Mouse (Mus musculus) left cerebral cortex, adult 8-10 months (tissue): ENCODE data around the gene Sun1. TPM values are rescaled to one million over a fixed set of nuclear protein-coding genes. Genes with fewer than 3 reads are reported as not detected.
A peak's percentile ranks its signal among the peaks of the same experiment; 100 is the strongest.

Experiments used
- DNase-seq, 2 experiments: peaks; one replicate each; pipeline ENCODE4 v3.0.0; 2022; ENCODE audit warnings: low spot score in 2 of 2
- total RNA-seq, 4 experiments: library from RNA; stranded (reverse); gene quantifications; 2 replicates each; pipeline ENCODE4 v1.2.4; 2022

Gene Sun1
- total RNA-seq, 4 experiments from 2014 or later, result 127 to 146 (median 132) TPM

GRCm38 (mm10) chr5:139251736-139252080 is 51.3 kb downstream of the Sun1 start:
- no peak for DNase-seq

GRCm38 (mm10) chr5:139252081-139252909 is 51.9 kb downstream of the Sun1 start, which contains the start of gene Get4:
Gene Get4 (plus strand): TSS chr5:139252324.
- peak; percentile 94 to 99 for DNase-seq

DNA sequence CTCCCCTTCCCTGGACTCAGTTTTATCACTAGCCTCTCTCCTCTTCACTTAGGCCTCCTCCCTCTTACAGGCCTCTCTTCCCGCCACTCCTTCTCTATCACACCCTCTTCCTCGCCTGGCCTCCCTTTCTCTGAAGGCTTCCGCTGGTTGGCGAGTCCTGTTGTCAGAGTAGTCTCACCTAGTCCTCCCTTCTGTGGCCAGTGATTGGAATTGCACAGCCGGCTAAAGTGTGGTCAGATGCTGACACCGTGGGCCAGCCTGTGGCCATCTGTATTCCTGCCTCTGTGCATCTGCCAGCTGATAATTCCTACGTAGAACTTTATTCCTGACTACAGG is 52.4 kb downstream of the Sun1 start:
- DNase-seq, result no peak

DNA sequence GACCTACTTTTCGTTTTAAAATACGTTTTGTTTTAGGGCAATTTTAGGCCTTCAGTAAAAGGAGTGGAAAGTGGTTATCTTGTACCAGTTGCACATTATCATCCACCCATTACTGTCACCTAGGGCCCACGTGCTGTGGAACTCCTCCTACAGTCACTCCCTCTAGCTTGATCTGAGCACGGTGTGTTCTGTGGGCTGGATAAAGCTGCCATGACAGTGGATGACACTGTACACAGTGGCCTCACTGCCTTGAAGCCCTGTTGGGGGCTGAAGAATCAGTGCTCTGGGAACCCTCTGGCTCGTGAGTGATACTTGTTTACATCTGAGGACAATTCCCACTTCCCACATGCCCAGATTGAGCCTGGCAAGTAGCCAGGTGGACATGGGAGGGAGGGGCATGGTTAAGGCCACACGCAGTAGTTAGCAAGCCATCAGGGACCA is 52.9 kb downstream of the Sun1 start:
- no peak for DNase-seq

DNA sequence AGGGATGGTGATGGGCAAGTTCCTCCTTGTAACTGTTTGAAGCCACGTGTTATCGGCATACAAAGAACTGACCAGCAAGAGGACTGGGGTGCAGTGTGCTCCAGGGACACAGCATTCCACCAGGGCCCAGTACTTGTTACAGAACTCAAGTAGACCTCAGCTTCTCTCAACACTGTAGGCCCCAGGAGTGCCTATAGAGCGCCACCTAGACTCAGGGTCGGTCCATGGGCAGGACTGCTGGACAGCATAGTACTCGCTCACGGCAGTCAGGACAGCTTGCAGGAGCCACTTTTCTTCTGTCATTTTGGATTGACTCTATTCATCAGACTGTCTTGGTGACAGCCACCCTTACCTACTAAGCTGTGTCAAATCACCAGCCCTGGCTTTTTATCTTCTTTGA is 54.5 kb downstream of the Sun1 start:
- DNase-seq, result no peak

DNA sequence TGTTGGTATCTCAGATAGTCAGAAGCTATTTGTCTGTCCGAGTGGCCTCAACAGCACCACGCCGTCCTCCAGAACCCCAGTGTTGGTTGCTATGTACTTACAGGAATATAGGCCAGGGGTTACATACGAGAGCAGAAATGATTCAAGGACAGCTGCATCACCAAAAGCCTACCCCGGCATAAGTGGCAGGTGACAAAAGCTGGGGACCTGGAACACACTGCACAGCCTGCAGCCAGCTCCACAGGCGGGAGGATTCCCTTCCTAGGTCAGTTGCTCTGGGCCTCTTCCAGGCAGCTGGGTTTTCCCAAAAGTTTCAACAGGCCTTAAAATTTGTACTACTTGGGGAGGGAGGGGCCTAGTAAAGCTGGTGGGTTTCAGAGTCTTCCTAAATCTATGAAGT is 55.3 kb downstream of the Sun1 start:
- DNase-seq, result no peak

DNA sequence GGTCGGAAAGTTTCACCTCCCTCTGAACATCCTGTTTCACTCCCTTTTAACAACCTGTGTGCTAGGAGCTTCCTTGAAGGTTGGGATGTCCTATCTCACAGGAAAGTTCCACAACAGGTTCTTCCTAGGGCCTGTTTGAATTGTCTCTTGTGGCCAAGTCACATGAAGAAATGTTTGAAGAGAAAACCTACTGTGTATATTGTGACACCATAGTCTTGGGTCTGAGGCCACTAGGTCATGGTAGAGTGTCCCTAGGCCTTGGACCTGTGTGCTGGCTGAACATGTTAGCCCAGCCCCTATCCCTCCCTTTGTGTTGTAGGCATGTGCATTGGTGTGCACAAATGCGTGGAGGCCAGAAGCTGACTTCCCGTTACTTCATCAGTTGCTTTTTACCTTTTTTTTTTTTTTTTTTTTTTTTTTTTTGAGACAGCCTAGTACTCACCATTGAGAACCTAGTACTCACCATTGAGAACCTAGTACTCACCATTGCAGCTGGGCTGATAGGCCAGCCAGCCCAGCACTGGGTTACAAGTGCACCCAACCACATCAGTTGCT is 55.9 kb downstream of the Sun1 start:
- no peak for DNase-seq

- no peak for DNase-seq
Measured at GRCm38 (mm10) chr5:139257265-139257664, 56.8 kb downstream of the Sun1 start.

- no peak for DNase-seq
Measured at GRCm38 (mm10) chr5:139257818-139258217, 57.4 kb downstream of the Sun1 start.

DNA sequence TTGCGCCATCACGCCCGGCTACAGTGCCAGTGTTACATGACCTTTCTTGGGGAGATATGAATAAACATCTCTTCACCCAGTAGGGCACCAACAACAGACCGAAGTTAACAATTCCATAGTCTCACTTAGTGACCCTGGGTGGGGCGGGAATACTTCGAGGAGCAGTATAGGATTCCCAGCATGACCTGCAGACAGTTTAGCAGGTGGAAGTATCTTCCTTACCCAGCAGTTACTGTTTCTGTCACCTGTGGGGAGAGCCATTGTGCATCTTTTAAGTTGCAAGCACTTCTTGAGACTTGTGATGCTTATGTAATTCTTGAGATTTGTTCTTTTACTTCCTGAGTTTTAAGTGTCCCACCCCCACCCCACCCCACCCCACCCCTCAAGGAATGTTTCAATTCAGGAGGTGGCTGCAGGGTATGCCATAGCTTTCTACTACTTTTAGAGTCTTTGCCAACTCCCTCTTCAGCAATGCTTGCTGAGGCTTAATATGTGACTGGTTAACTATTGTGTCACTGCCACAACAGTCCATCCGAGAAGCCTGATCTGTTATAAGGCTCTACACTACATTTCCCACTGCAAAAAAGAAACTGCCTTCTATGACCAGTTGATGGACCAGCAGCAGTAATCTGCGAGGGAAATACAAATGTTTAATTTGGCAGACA is 58.1 kb downstream of the Sun1 start:
- DNase-seq, result no peak

GRCm38 (mm10) chr5:139259853-139260252 is 59.4 kb downstream of the Sun1 start:
- no peak for DNase-seq

DNA sequence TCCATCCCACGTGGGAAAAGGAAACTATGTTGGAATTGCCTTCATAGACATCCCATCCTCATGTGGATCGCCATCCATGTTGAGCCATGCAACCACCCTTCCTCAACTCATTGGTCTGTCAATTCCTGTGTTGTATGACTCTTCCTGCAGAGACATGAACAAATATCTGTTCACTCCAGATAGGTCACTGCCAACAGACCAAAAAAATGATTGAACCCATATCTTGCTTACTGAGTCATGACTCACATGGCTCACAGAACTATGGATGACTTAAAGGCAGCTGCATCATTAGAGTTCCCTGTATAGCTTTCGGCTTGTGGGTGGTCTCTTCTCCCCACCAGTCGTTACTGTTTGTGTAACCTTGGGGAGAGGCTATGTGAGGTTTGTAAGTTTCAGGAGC is 61.0 kb downstream of the Sun1 start:
- no peak for DNase-seq

GRCm38 (mm10) chr5:139267661-139268060 is 67.2 kb downstream of the Sun1 start:
- no peak for DNase-seq

GRCm38 (mm10) chr5:139270806-139271521 is 70.5 kb downstream of the Sun1 start:
- no peak for DNase-seq

DNA sequence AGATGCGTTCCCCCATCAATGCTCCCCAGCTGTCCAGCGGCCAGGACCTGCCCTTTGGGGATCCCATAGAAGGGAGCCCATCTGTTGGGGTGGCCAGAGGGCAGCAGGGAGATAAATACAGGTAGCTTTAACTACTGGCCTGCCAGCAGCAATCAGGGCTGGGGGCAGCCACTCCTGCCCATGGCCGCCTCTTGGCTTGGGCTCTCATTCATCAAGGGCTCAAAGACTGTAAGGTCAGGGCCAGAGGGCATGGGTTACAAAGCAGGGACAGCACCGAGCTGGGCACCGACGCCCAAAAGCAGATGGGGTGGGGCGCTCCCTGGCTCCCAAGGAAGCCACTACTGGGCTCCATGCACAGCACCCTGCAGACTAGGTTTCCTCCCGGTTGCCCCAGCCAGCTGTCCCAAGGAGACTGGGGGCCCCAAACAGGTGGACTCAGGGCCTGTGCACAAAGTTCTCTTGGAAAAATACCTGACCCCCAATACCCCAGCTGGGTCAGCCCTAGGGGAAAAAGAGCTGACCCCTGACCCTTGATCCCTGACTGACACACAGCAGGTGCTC is 71.6 kb downstream of the Sun1 start:
- DNase-seq, result no peak

GRCm38 (mm10) chr5:139277287-139277686 is 76.8 kb downstream of the Sun1 start:
- peak in 1 of 2 experiments; percentile 73 for DNase-seq

DNA sequence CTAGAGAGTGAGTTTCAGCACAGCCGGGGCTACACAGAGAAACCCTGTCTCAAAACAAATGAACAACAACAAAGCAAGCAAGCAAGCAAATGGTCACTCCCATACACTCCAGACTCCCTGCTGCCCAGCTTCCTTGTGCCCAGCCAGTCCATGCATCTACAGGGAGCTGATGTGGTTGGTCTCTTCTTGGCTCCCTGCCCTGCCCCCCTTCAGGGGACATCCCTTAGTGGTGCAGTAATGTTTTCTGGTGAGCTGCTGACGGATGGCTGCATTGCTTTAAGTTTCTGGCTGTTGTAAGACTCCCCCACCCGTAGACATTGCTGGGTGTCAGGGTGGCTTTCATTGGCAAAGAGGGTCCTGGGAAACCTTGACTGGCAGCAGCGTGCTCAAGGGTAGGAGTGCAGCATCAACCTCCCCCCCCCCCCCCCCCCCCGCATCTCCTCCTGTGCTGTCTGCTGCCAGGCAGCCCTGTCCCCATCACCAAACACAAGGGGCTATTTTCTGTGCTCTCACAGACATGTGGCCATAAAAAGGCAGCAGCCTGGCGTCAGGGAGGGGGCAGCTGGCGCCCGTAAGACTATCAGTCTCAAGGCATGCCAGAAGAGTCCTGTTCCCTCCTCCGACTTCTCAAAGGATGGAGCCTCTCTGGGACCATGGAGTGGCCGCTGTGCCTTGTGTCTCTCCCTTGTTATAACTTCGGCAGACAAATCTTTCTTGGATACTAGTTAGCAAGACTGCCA is 81.1 kb downstream of the Sun1 start:
- no peak for DNase-seq

GRCm38 (mm10) chr5:139282191-139282590 is 81.8 kb downstream of the Sun1 start:
- peak; percentile 60 to 83 for DNase-seq

DNA sequence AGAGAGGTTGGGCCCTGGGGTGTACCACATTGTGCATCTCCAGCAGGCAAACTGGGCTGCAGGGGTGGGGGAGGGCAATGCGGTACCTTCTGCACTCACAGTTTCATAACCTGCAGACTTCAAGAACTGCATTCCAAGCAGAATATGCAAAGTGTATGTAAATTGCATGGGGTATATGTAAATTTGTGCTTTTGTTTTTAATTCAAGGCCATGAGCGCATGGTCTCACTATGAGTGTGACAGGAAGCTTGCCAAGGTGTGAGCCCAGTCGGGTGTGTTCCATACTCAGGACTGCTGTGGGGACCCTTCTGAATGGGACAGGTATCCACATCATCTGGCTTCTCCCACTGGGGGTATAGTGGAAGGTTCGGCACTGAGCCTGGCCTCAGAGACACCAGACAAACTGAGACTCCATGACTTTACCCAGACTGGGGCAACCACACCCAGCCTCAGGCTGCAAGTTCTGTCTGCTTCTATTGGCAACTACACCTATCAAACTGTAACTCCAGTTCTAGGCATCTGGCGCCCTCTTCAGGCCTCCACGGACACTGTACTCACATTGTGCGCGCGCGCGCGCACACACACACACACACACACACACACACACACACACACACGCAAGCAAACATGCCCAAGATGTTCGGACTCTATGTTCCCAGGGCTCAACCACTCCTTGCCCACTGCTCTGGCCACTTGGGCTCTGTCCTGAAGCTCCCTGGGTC is 83.2 kb downstream of the Sun1 start:
- no peak for DNase-seq

- DNase-seq, result peak in 1 of 2 experiments; percentile 63
Measured at GRCm38 (mm10) chr5:139285383-139286067, 85.1 kb downstream of the Sun1 start.
